Mouse (Mus musculus): Measurements from ENCODE around the gene Gtpbp10. TPM values are rescaled to one million over a fixed set of nuclear protein-coding genes. Genes with fewer than 3 reads are reported as not detected.

Gene Gtpbp10
- total RNA-seq (2014; fragmentation: Nextera tagmentation): 23.4 and 29.9 TPM in 2 replicates
- total RNA-seq (2017): 28.9 and 49.6 TPM in 2 replicates

DNA sequence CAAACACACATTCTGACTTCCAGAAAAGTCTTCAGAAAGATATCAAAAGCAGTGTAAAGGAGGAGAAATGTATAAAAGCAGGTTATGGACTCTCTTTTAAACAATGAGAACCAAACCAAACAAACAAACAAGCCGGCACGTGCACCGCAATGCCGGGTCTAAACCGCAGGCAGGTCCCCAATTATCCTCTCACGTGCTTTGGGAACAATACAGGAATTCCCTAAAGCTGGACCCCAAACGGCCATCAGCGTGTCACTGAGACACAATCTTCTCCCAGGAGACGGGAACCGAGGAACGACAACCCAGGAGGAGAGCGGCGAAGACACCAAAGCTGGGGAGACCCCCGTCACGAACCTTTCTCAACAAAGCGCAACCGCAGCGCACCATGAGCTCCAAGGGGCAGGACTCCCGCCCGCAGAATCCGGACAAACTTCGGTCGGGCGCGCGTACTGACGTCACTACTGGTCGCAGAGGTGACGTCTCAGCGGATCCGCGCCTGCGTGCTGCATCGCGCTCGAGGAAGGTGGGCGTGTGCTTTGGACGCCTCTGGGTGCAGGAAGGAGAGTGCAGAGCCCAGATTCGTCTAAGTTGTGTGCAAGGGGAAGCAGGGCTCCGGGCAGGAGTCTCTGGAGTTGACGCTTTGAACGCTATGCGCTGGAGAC is at the start of gene Gtpbp10:
TSS of gene Gtpbp10 (minus strand) at position 460 of the 662 bp plus-strand sequence.
- ATAC-seq (replicated peaks; ENCODE audit: low FRiP score, low TSS enrichment, poor library complexity, severe bottlenecking): peak; percentile 99

- ATAC-seq (replicated peaks; ENCODE audit: low FRiP score, low TSS enrichment, poor library complexity, severe bottlenecking): no peak
Measured at GRCm38 (mm10) chr5:5587686-5588085, 28.3 kb upstream of the Gtpbp10 start.

DNA sequence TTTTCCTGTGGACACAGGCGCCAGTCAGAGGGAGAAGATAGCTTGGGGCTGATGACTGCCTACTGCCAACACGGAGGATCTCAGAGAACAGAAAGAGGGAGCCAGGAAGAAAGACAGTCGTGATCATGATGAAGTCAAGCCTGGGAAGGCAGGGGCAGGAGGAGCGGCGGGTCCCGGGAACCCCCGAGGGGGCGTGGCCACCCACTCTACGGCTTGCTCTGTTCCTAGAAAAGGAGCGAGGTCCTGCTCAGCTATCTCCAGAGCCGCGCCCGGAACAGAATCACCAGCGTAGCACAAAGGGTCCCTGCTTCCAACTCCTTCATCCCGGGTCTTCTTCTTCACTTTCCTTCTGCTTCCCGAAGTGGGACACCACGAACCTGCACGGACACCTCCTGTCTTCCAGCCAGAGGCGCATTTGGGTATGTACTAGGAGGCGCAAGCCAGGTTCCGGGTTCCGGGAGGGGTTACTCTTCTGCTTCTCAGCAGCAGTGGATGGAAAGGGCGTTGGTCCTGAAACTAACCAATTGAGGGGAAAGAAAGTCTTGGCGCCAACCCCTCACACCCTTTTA is 14.5 kb upstream of the Gtpbp10 start, which contains the start of gene Gm8773:
TSS of gene Gm8773 (plus strand) at position 51 of the 569 bp plus-strand sequence.
- peak; percentile 83; the same call in 1 of the 2 replicates for ATAC-seq (replicated peaks; ENCODE audit: low FRiP score, low TSS enrichment, poor library complexity, severe bottlenecking)

- ATAC-seq (replicated peaks; ENCODE audit: low FRiP score, low TSS enrichment, poor library complexity, severe bottlenecking): no peak
Measured at GRCm38 (mm10) chr5:5562435-5562834, 3.1 kb upstream of the Gtpbp10 start.

DNA sequence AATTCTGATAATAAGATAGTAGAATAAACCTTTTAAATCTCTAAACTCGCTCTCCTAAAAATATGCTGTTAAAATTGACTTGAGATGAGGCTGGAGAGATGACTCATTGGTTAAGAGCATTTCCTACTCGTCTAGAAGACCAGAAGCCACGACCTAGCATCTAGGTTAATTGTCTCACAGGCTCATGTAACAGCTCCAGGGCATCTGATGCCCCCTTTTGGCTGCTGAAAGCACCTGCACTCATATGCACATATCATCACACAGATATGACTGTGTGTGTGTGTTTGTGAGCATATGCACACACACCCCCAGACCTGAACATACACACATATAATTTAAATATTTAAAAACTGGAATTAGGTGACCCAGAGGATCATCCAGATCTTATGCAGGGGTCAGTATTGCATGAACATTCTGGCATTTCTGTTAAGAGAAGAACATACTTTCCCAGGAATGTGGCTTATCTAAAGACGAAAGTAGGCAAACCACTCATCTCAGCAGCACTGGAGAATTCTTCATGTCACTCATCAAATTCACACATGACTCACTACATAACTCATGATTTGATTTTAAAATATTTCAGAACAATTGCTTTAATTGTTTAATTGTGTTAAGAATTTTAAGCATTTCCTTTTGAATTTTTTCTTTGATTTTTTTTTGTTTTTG is 1.8 kb upstream of the Gtpbp10 start:
- peak; percentile 43 for ATAC-seq (replicated peaks; ENCODE audit: low FRiP score, low TSS enrichment, poor library complexity, severe bottlenecking)

DNA sequence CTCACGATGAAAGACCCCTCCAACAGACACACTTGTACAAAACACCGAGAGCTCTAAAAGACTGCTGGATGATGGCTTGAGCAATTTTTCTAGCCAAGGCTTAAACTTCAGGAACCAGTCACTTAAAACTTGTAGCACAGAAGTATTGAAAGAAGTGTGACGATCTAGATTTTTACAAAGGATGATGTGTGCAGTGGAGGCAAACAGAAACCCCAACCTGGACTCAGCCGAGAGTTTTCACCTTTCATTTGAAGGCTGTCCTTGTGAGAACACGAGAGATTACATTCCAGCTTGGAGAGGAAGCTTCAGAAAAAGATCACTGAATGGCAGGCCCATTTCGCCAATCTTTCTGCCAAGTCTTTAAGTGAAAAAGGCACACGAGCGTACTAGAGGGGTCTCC is 460 bp upstream of the Gtpbp10 start:
- ATAC-seq (replicated peaks; ENCODE audit: low FRiP score, low TSS enrichment, poor library complexity, severe bottlenecking): no peak

GRCm38 (mm10) chr5:5551110-5551509 is 8.2 kb downstream of the Gtpbp10 start:
- ATAC-seq (replicated peaks; ENCODE audit: low FRiP score, low TSS enrichment, poor library complexity, severe bottlenecking): 0 out of 2 replicates have a peak, but pooled peaks have one; percentile 30

DNA sequence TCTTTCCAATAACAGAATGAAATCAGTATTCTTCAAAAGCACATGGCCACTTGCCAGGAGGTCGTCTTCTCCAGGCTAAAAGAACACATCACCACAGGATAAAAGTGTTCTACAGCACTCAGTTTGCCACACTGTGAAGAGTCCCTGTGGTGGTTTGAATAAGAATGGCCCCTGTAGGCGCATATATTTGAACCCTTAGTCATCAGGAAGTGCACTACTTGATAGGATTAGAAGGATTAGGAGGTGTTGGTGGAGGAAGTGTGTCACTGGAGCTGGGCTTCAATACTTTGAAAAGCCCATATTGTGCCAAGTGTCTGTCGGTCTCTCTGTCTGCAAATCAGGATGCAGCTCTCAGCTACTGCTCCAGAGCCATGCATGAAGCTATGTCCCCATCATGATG is 19.0 kb downstream of the Gtpbp10 start:
- ATAC-seq (replicated peaks; ENCODE audit: low FRiP score, low TSS enrichment, poor library complexity, severe bottlenecking): peak; percentile 39; the same call in 1 of the 2 replicates

- ATAC-seq (replicated peaks; ENCODE audit: low FRiP score, low TSS enrichment, poor library complexity, severe bottlenecking): peak; percentile 98
Measured at GRCm38 (mm10) chr5:5539771-5540170, 19.6 kb downstream of the Gtpbp10 start.

DNA sequence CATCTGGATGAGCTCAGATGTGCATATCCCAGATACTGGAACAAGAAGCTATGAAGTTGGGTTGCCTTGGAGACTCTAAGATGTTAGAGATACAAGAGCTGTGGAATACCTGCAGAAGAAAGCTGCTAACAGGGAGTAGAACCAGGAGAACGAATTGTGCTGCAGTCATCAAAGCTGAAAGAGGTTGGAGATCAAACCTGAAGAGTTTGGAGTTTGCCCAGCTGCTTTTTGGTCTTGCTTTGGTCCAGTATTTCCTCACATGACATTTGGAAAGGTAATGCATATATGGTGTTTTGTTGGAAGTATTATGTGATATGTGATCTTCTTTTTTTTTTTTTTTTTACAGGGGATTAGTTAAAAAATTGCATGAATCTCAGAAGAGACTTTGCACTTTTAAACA is 23.2 kb downstream of the Gtpbp10 start:
- ATAC-seq (replicated peaks; ENCODE audit: low FRiP score, low TSS enrichment, poor library complexity, severe bottlenecking): no peak

DNA sequence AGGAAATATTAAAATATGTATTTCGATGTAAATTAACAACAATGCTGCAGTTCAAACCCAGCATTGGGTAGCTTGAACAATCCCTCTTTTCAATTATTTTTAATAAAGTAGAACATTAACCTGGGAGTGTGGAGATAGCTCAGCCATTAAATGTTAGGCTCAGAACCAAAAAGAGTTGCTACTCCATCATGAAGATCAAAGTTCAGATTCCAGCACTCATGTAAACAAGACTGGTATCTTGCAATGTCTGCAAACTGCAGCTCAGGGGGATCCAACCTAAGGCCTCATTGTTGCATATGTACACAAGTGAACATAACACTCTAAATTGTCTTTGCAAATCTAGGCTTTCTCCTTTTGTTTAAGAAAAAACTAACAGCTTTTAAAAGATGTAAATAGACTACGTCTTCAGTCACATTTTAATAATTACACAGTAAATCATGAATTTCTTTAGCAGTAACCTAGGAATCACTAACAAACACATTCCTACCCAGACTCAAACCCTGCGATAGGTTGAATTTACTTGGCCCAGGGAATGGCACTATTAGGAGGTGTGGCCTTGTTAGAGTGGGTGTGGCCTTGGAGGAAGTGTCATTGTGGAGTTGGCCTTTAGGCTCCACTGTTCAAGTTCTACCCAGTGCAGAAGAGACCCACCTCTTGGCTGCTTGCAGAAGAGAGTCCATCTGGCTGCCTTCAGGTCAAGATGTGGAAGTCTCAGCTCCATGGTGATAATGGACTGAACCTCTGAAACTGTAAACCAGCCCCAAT is 25.5 kb downstream of the Gtpbp10 start:
- no peak for ATAC-seq (replicated peaks; ENCODE audit: low FRiP score, low TSS enrichment, poor library complexity, severe bottlenecking)

DNA sequence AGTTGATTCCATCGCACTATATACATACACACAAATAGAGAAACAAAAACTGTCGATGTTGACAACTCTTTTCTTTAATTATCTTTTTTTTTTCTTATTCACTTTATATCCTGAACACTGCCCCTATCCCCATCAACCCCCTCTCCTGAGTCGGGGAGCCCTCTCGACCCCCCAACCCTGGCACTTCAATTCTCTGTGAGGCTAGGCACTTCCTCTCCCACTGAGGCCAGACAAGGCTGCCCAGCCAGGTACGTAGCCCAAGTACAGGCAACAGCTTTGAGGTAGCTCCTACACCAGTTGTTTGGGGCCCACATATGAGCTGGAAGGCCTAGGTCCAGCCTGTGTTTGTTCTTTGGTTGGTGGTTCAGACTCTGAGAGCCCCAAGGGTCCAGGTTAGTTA is 43.9 kb downstream of the Gtpbp10 start:
- ATAC-seq (replicated peaks; ENCODE audit: low FRiP score, low TSS enrichment, poor library complexity, severe bottlenecking): no peak

DNA sequence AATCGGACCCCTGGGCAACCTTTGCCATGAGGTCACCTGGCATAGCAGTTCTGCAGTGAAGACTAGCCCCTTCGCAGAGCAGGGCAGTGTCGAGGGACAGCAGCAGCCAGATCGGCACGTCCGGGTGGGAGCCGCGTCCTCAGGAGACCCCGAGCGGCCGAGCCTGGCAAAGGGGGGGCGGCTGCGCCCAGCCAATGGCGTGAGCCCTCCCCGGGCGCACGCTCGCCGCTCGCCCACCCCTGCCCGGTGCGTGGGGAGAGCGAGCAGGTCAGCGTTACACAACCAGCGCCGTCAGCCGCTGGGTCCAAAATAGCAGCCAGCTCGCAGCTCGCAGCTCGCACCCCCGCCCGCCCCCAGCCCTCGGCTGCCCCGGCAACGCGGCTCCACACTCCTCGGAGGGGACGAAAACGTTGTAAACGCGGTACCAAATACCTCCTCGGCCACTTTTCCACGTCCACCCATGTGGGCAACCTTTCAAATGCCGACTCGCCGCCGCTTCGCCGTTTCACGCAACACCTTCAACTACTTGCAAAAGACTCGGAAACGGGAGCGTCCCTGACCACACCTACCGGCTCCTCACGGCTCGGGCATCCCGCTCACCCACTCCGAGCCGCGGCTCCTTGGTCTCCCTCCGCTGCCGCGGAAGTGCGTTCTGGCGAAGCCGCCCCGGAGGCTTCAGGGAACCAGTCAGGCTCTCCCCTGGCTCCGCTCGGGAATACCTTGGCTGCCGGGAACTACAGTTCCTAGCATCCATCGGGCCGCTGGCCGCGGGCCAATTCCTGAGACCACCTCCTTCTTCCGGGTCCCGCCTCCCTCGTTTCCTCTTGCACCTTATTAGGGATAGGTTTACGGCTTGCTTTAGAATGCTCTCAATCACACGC is 44.9 kb downstream of the Gtpbp10 start, which contains the start of gene Cldn12:
TSS of gene Cldn12 (minus strand) at position 763 of the 881 bp plus-strand sequence.
- peak; percentile 91 for ATAC-seq (replicated peaks; ENCODE audit: low FRiP score, low TSS enrichment, poor library complexity, severe bottlenecking)

GRCm38 (mm10) chr5:5511401-5511800 is 47.9 kb downstream of the Gtpbp10 start:
- no peak for ATAC-seq (replicated peaks; ENCODE audit: low FRiP score, low TSS enrichment, poor library complexity, severe bottlenecking)

GRCm38 (mm10) chr5:5510989-5511388 is 48.3 kb downstream of the Gtpbp10 start:
- no peak for ATAC-seq (replicated peaks; ENCODE audit: low FRiP score, low TSS enrichment, poor library complexity, severe bottlenecking)

- ATAC-seq (replicated peaks; ENCODE audit: low FRiP score, low TSS enrichment, poor library complexity, severe bottlenecking): no peak
Measured at GRCm38 (mm10) chr5:5510304-5510887, 48.9 kb downstream of the Gtpbp10 start.

DNA sequence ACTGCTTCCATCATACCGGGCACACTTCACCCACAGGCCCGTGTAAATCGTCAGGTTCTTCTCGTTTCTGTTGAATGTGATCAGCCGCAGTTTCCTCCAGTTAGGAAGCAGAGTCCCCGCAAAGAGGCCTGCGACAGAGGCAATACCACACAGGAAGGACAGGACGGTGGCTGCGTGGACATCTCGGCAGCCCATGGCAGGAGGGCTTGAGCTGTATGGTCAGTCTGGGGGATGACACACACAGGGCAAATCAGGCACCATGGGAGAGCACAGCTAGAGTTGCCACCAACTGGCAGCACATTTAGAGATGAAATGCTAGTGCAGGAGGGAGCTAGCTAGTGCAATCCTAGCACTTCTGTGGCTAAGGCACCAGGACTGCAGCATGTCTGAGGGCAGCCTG is 51.1 kb downstream of the Gtpbp10 start:
- peak; percentile 28; the same call in 1 of the 2 replicates for ATAC-seq (replicated peaks; ENCODE audit: low FRiP score, low TSS enrichment, poor library complexity, severe bottlenecking)

- peak; percentile 88 for ATAC-seq (replicated peaks; ENCODE audit: low FRiP score, low TSS enrichment, poor library complexity, severe bottlenecking)
Measured at GRCm38 (mm10) chr5:5507701-5508225, 51.6 kb downstream of the Gtpbp10 start.

Data from megakaryocyte-erythroid progenitor cell, adult 5-6 weeks (primary cell).